ENCODE assay signal across 8 mouse cellular contexts in the genomic region with DNA sequence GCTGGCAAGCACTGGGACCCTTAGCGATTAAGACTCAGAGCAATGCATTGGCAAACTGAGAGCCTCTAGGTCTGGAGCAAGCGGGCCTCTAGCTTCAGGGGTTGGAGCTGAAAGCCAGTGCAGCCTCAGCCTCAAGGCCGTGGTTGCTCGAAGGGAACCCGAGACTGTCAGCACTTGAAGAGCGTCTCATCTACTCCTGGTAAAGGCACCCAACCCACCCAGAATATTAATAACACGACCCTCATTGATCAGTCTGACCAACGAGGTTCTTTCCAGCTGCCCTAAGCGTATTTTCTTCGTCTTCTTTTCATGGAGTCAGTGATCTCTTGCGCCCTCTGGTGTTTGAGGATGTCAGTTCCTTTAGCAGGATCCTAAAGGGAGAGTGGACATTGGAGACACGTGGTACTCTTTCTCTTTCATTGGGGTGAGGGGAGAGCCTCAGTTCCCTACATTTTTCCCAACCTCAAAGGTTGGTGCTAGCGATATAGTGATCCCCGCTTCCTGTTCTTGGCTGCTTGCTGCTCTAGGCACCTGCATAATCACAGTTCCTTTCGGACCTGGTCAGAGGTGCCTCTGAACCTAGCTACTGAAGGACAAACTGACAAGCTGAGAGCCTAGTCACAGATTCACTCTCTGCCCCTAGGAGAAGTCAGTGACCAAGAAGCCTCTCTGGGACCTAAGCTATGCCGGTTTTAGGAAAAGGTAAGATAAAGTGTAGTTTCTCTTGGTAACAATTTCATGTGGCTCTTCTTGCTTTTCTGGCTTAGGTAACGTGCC.
A peak's percentile ranks its signal among the peaks of the same experiment; 100 is the strongest.
DNase-seq lines count a peak whose midpoint lies in the region; ATAC-seq and TF ChIP-seq lines count a peak whose summit lies in the region.

No protein-coding gene starts in this region.

- no peaks in the 10 kb centered on the region for H3K36me3 ChIP-seq in forebrain, embryonic 15.5 days
- no peaks in the 10 kb centered on the region for H3K36me3 ChIP-seq in hindbrain, embryonic 12.5 days
- no peaks in the 10 kb centered on the region for H3K36me3 ChIP-seq in lung, embryonic 14.5 days (ENCODE audit: insufficient read depth)

- WGBS in forebrain, embryonic 15.5 days: 37% methylated on average over 17 of the region's 17 CpGs
- WGBS in hindbrain, embryonic 12.5 days: 32% methylated on average over 17 of the region's 17 CpGs
- WGBS in lung, embryonic 14.5 days: 30% methylated on average over 17 of the region's 17 CpGs
- 28% methylated on average over 17 of the region's 17 CpGs for WGBS in olfactory bulb, adult 2 months

- peak overlapping the region; percentile 36 for H3K4me2 ChIP-seq in forebrain, embryonic 15.5 days (replicated peaks)
- peak overlapping the region; percentile 39 for H3K4me2 ChIP-seq in hindbrain, embryonic 12.5 days (replicated peaks)
- H3K4me2 ChIP-seq in lung, embryonic 14.5 days: peak overlapping the region; percentile 3

- no peaks in the 10 kb centered on the region for H3K27me3 ChIP-seq in forebrain, embryonic 15.5 days
- no peaks in the 10 kb centered on the region for H3K27me3 ChIP-seq in hindbrain, embryonic 12.5 days
- no peaks in the 10 kb centered on the region for H3K27me3 ChIP-seq in lung, embryonic 14.5 days (ENCODE audit: insufficient read depth, low read length)

- peak; percentile 78 for DNase-seq in MN1 (ENCODE audit: low spot score)
- DNase-seq in layer of hippocampus, adult 9-10 months (ENCODE audit: low spot score): peak; percentile 45
- peak; percentile 94 for DNase-seq in lung, embryonic 14.5 days
- peak; percentile 76 for DNase-seq in thymus, postnatal 14 days

- 0 out of 2 replicates have a peak, but pooled peaks cover 3% of the 10 kb centered on the region for H3K4me1 ChIP-seq in forebrain, embryonic 15.5 days
- no peaks in the 10 kb centered on the region for H3K4me1 ChIP-seq in hindbrain, embryonic 12.5 days
- H3K4me1 ChIP-seq in lung, embryonic 14.5 days (ENCODE audit: insufficient read depth): no peaks in the 10 kb centered on the region
- 0 out of 2 replicates have a peak, but pooled peaks cover 2% of the 10 kb centered on the region for H3K4me1 ChIP-seq in olfactory bulb, adult 2 months (ENCODE audit: control insufficient read depth, insufficient read depth, low read length)

- no peak overlapping the region for H3K4me3 ChIP-seq in forebrain, embryonic 15.5 days
- no peak overlapping the region for H3K4me3 ChIP-seq in hindbrain, embryonic 12.5 days
- H3K4me3 ChIP-seq in lung, embryonic 14.5 days (ENCODE audit: low read depth, low read length): no peak overlapping the region
- peak overlapping the region; percentile 1; the same call in 1 of the 2 replicates for H3K4me3 ChIP-seq in olfactory bulb, adult 2 months (ENCODE audit: insufficient read depth, low read depth, low read length)

- no peak overlapping the region for H3K27ac ChIP-seq in forebrain, embryonic 15.5 days (replicated peaks)
- H3K27ac ChIP-seq in hindbrain, embryonic 12.5 days: no peak overlapping the region
- H3K27ac ChIP-seq in lung, embryonic 14.5 days (ENCODE audit: low read depth): no peak overlapping the region
- H3K27ac ChIP-seq in olfactory bulb, adult 2 months (ENCODE audit: insufficient read depth, low read depth, low read length): no peak overlapping the region

- no peak for TF ChIP-seq POLR2A in olfactory bulb, adult 2 months (IDR thresholded peaks at IDR 0.05; ENCODE audit: insufficient read depth, low read depth, low read length)

- peak; percentile 91 for TF ChIP-seq CTCF in lung, embryonic 14.5 days (IDR thresholded peaks at IDR 0.05; ENCODE audit: low read depth)
- 0 out of 2 replicates have a peak, but pooled peaks have one; percentile 7 for TF ChIP-seq CTCF in olfactory bulb, adult 2 months (IDR thresholded peaks at IDR 0.05; ENCODE audit: insufficient read depth, low read depth, low read length)

- ATAC-seq in cerebellum, adult (ENCODE audit: insufficient number of reproducible peaks, low FRiP score, low TSS enrichment): peak; percentile 85
- ATAC-seq in forebrain, embryonic 15.5 days (replicated peaks): peak; percentile 84
- peak; percentile 84 for ATAC-seq in hindbrain, embryonic 12.5 days (ENCODE audit: low FRiP score)
- peak; percentile 89 for ATAC-seq in lung, embryonic 14.5 days (ENCODE audit: insufficient read depth)

- no peak overlapping the region for H3K9ac ChIP-seq in forebrain, embryonic 15.5 days (replicated peaks)
- no peak overlapping the region for H3K9ac ChIP-seq in hindbrain, embryonic 12.5 days
- H3K9ac ChIP-seq in lung, embryonic 14.5 days: no peak overlapping the region

- no peaks in the 10 kb centered on the region for H3K9me3 ChIP-seq in forebrain, embryonic 15.5 days
- H3K9me3 ChIP-seq in hindbrain, embryonic 12.5 days (replicated peaks): no peaks in the 10 kb centered on the region
- H3K9me3 ChIP-seq in lung, embryonic 14.5 days (ENCODE audit: low read depth, low read length): no peaks in the 10 kb centered on the region
